Mouse (Mus musculus): ENCODE measurements around the gene Tle6.

DNA sequence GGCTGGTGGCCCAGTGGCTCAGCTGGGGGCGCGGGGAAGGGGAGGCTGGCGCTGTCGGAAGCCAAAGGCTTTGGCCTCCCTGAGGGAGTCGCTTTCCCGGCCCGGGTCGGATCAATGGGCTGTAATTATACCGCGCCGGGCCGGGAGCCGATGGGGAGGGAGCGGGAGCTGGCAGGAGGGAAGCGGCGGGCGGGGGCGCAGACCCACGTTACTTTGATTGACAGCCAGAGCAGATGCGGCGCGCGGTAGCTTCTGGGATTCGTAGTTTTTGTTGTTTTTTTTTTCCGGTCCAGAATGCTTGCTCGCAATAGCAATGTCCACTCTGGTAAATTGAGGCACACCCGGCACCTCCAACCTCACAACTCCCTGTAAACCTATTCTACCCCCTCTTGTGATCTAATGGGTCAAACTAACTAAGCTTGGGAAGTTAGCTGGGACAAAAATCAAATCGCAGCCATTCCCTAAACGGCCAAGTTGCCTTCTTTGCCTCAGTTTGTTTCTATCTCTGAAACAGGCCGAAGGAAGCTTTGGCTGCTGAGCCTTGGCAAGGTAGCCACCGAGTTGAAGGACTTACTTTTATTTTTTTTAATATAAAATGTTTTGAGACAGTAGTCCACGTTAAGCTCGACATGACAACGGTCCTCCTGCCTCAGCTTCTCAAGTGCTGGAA, 29.9 kb downstream of the Tle6 start:
- TF ChIP-seq CTCF (IDR thresholded peaks at IDR 0.05; ENCODE audit: extremely low read depth, insufficient read depth, insufficient read length, insufficient replicate concordance): no peak
- TF ChIP-seq POLR2A (IDR thresholded peaks at IDR 0.05; ENCODE audit: low read depth, low read length): no peak
